Mouse (Mus musculus) cortical plate, adult 2 months (tissue): ENCODE measurements at regions not wholly inside any gene's neighbourhood (a gene's known extent, or its start where the extent isn't known, plus 50 kb on each side); places are given as distances from the start of the nearest gene placed in this dataset.

ENCODE experiments used
- CTCF ChIP-seq: fragments of 200-500 bp; IDR thresholded peaks from 2 replicates; pipeline ENCODE4 v1.5.1; 2011; ENCODE audit warnings: mild to moderate bottlenecking, control low read depth, low read length; ENCODE audit not compliant: insufficient read depth; ENCODE audit errors: extremely low read depth
- POLR2A ChIP-seq: fragments of 200-500 bp; IDR thresholded peaks from 2 replicates; pipeline ENCODE4 v1.6.1; 2011; ENCODE audit warnings: mild to moderate bottlenecking, low read length, control low read depth; ENCODE audit not compliant: insufficient read depth; ENCODE audit errors: extremely low read depth

GRCm38 (mm10) chr9:115653116-115653515 lies 256.1 kb upstream of the Gadl1 start:
- TF ChIP-seq CTCF = no peak
- TF ChIP-seq POLR2A = no peak
